Mouse (Mus musculus): ENCODE data around the gene Ifnab.

Ifnab gene

DNA sequence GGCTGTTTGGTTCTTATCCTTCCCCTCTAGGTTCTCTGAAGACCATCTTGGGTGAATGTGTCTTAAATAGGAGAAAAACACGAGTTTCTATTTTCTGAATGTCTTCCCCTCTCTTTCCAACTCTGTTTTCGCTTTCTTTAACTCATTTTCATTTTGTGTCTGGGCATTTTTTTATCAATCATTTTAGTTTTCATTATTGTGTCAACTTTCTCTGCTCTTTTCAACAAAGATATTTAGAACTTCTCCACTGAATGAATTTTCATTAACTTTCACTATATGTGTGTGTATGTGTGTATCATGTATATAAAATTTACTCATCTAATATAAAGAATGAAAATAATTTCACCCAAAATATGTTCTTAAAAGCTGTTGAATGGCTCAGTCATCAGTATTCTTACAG, at the start of gene Ifnab:
TSS of gene Ifnab (minus strand) at position 101 of the 400 bp plus-strand sequence.
- in situ Hi-C loops (cut with MboI, MseI): no loop called here

DNA sequence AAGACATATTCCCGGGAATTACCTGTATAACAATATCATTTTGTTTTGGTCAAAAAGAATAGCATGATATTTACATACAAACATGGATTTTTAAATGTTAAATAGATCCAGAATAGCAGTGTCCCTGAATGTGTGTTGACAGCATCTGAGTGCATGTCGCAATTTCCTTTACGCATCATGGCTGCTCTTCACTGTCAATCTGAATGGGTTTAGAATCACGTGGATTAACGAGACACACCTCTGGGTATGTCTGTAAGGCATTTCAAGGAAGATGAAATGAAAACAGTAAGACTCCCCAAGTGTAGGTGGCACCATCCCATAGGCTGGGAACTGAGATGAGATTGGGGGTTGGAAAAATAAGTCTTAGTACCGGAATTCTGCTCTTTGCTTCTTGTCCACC, 47.9 kb upstream of the Ifnab start:
- in situ Hi-C loops (cut with MboI, MseI): loop anchor here (5.0 kb wide), 1 partner anchor 42 kb away; no protein-coding TSS in a partner anchor

DNA sequence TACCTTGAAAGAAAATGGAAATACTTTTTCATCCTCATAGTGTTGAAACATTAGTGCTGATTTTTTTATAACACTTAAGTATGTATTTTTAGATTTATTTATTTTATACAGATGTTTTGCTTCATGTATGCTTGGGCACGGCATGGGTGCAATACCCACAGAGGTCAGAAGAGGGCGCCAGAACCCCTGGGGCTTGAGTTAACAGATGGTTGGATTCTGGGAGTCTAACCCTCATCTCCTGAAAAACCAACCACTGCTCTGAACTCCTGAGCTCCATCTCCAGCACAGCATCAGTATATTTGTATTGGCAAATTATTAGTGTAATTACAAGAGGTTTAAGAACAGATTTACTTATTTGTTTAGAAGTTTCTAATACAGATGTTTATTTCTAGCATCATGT, 47.3 kb upstream of the Ifnab start:
- in situ Hi-C loops (cut with MboI, MseI): loop anchor here (5.0 kb wide), 1 partner anchor 41 kb away; no protein-coding TSS in a partner anchor

DNA sequence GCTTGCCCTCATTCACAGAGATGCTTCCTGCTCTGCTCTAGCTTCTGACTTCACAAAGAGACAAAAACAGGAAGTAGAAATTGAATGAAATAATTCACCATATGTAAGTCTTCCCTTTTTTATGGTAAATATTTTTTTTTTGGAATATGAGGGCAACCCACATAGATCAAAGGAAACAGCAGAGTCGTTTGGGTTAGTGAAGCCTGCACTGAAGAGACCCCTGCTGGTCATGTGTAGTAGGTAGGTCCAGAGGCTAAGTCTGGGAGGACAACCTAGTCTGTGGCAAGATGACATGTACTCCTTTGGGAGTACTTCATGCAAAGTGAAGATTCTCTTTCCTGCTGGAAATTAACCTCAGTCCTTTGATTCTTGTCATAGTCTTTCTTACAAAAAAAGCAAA, 36.2 kb upstream of the Ifnab start:
- in situ Hi-C loops (cut with MboI, MseI): loop anchor here (10.0 kb wide), 1 partner anchor 1047 kb away; no protein-coding TSS in a partner anchor

DNA sequence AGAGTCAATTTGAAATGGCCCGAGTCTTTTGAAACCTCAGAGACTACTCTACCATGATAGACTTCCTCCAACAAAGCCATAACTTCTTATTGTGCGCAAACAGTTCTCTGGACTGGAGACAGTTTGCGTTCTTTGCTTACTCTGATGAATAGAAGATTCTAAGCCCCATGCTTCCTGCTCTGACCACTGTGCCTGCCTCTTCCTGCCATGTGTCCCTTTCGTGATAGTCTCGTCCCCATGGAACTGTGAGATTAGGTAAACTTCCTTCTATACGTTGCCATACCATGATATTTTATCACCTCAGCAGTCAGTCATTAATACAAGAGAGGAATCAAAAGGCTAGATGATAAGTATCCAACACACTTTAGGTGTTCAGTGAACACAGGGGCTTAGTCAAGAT, 35.6 kb upstream of the Ifnab start:
- in situ Hi-C loops (cut with MboI, MseI): loop anchor here (10.0 kb wide), 1 partner anchor 1048 kb away; no protein-coding TSS in a partner anchor

DNA sequence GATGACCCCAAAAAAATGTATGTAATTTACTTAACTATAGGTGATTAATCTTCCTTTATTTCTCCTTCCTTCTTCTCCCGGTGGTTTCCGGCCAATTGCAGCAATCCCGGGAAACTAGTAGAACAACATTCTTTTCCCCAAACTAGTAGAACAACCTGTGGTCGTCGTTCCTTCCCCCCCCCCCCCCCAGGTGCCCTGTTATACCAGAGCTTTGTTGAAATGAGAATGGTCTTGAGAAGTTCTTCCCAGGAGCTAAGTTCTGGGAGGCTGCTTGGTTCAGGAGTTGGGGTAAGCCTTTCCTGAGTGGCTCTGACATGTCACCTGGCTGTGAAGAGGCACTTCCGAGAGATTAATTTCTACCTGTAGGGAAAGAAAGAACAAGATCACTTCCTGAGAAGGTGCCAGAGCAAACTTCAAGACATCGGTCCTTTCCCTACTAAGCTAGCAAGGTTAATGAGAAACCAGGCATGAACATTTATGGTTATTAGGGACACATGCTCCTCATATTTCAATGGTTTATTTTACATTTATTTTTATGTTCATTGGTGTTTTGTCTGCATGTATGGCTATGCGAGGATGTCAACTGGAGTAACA, 32.4 kb upstream of the Ifnab start:
- in situ Hi-C loops (cut with MboI, MseI): loop anchor here (10.0 kb wide), 1 partner anchor 1051 kb away; no protein-coding TSS in a partner anchor

DNA sequence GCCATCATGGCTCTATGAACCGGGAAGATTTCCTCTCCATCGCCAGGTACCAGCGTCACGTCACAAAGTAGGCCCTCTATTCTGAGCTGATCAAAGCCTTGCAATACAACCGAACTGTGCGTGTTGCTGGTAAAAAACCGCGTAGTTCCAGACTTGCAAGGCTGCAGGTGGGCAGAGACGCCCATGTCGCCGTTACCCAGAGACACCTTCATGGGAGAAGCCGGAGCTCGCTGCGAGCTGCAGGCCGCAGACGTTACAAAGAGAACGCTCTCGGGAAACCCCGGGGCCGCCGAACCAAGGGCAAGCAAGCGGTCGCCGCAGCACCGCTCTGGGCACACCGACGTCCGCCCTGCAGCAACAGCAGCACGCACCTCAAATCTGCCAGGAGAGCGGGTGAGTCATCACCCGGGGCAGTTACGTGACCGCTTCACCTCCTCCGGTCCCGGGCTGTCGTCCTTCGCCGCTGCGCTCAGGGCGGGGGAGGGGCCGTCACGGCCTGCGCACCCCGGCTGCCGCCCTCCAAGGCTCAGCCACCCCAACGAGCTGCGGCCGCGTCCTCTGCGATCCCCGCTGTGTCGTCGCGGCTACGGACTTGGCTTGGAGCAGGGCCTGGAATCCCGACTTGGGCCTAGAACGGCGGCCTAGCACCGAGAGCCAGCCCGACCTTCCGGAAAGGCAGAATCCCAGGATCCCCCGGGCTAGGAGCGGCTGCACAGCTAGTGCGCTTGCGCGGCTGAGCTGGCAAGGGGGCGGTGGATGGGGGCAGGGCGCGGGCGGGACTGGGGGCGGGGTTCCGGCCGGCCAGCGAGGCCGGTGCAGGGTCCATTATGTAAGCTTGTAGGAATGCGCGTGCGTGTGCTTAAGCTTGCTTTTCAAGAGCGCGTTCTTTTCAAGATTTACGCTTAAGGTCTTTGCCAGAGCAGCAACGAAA, 30.9 kb upstream of the Ifnab start, which contains the start of the genes Gm26566 and Klhl9:
TSS of gene Gm26566 (plus strand) at position 15 of the 931 bp plus-strand sequence.
TSS of gene Klhl9 (minus strand) at position 675 of the 931 bp plus-strand sequence.
- in situ Hi-C loops (cut with MboI, MseI): loop anchor here (10.0 kb wide), 1 partner anchor 1053 kb away; no protein-coding TSS in a partner anchor

DNA sequence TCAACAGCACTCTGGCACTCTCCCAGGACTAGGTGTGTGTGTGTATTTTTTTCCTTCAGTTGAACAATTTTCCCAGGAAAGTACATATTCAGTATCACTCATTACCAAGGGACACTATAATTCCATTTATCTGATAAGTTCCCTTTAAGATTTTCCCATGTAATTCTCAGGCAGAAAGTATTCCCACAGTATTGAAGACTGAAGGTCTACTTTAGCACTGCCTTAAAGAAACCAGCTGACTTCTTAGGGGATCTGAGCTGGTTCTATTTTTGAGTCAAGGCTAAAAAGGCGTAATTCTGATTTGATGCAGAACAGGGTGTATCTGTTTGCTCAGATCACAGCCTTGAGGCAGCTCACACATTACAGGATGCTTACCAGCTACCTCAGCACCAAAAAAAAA, 27.6 kb upstream of the Ifnab start:
- in situ Hi-C loops (cut with MboI, MseI): no loop called here

DNA sequence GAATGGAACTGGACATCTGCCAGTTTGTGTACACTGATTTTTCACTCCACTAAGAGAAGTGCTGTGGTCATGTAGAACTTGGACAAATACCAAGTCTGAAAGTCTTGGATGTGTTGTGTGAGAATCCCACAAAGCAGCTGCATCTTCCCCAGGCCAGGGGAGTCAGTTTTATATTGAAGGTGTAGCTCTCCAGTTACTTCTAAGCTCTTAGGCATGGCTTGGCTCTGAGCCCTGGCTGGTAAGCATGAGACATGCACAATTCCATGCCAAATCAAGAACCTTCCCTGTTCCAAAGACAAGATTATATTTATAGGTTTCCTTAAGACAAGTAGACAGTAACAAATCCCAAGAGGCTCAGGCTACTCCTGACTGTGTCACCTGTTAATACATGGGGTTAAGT, 23.9 kb upstream of the Ifnab start:
- in situ Hi-C loops (cut with MboI, MseI): no loop called here

DNA sequence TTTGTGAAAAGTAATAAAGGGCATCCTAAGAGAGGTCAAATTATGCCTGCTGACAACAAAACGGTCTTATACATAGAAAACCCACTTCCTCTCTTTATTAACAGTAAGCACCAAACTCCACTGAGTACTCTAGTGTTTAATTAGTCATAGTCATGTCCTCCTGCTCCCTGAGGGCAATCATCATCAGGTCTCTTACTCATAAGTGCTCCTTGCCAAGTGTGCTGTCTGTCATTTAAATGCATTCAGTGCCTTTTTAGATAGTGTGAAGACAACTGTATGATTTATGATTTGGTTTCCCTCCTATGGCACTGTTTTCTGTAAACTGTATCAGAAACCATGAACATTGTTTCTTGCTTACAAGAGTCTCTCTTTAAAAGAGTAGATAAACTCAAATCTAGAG, 23.1 kb upstream of the Ifnab start:
- in situ Hi-C loops (cut with MboI, MseI): no loop called here

DNA sequence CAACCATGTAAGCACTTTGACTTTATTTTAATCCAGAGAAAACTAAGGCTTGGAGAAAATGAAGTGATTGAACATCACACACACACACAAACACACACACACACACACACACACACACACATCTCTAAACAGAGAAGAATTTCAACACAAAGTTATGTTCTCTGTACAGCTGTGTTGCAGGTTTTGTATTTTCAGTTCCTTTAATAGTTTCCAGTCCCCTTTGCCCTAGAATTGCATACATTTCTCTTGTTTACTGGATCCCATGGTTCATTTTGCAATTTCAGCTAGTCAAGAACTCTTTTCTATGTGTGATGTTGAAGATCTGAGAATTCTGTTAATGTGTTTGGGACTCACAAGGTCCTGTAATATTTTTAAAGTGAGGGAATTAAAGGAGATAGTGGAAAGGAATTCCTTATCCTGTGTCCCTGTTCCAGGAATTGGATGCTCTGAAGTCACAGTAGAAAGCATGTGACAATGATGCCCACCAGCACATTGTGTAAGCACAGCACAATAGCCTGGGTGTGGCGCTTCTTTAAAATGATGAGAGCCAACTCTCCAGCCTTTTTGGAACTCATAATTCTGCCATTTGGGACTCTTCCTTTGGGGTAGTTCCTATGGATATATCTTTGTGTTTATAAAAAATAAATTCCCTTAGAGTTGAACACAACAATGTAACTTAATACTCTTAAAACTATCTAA, 16.1 kb upstream of the Ifnab start:
- in situ Hi-C loops (cut with MboI, MseI): no loop called here

DNA sequence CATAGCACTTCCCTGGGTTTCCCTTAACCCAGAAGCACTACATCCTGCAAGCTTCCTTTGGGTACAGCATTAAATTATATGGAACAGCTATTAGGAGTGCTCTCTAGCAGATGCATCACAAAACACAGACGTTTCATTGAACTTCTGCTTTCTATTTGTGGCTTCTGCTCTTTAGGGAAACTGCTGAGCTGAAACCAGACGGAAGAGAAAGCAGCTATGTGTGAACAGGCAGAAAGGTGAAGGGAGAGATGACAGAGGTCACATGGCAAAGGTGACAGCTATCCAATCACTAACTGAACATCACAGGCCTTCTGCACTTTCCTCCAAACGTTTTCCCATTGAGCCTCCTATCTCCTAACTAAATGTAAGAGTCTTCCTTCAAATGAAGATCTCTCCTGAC, 14.8 kb upstream of the Ifnab start:
- in situ Hi-C loops (cut with MboI, MseI): no loop called here

DNA sequence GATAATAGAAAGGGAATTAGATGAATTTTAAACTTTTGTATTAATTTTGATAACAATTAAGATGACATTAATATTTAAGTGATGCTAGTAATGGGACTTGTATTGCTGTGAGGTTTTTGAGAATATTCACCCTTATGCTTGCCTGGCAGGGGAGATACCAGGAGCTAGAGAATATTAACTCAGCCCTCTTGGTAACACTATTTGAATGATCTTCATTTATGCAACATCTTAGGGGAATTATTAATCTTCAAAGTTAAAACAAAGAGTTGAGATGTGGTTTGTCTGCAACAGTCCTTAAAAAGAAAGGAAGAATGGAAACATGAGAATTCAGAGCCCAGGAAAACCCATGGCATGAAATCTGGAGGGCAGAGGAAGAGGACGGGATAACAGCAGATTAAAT, 8.1 kb upstream of the Ifnab start:
- in situ Hi-C loops (cut with MboI, MseI): loop anchor here (5.0 kb wide), 1 partner anchor 38 kb away; no protein-coding TSS in a partner anchor

DNA sequence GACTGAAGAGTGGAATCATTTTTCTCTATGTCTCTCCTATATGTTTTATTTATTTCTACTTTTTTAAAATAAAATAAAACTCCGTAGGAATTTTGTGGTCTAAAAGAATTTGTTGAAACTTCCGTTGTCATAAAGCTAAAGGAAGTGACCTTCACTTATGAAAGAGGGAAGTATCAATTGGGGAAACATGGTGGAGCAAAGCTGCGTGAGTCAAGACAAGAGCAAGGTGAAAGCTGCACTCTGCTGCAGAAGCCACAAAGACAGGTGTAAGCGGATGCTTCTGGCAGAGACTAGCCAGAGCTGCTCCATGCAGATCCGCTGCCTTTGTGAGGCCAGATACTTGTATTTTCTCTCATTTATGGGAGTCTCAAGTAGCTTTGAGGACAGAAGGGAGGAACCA, 7.6 kb upstream of the Ifnab start:
- in situ Hi-C loops (cut with MboI, MseI): loop anchor here (5.0 kb wide), 1 partner anchor 39 kb away; no protein-coding TSS in a partner anchor

DNA sequence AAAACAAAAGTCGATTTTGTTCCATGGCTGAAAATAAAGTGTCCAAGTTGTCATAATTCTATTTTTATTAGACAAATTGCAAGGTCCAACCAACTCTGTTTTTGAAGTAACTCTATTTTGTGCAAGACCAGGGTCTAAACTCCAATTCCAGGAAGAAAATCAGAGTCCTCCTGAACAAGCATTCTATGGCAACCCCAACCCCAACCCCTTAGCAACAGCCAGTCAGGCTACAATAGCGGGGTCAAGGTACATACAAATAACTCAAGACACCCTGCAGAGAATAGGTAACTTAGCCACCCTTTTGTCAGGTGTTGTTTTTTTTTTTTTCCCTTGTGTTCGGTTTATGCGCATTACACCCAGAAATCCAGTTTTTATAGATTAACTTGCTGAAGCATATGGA, 6.6 kb upstream of the Ifnab start:
- in situ Hi-C loops (cut with MboI, MseI): loop anchor here (5.0 kb wide), 1 partner anchor 40 kb away; no protein-coding TSS in a partner anchor

DNA sequence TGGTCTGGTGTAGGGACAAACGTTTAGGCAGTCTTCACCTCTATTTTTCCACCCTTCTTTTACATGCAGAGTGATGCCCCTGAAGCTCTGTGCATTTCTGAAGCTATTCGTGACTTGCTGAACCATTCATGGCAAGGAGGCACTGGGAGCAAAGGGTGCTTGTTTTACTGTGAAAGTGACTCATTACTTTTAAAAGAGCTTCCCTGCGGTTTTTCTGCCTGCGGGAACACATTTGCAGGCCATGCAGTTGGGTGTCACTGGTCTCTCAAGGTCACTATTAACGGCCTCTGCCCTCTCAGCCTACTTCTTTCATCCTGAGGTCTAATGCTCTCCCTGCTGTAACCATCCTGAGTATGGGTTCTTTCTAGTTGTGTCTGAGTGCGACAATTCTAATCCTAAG, 5.9 kb upstream of the Ifnab start:
- in situ Hi-C loops (cut with MboI, MseI): loop anchor here (5.0 kb wide), 1 partner anchor 40 kb away; no protein-coding TSS in a partner anchor

DNA sequence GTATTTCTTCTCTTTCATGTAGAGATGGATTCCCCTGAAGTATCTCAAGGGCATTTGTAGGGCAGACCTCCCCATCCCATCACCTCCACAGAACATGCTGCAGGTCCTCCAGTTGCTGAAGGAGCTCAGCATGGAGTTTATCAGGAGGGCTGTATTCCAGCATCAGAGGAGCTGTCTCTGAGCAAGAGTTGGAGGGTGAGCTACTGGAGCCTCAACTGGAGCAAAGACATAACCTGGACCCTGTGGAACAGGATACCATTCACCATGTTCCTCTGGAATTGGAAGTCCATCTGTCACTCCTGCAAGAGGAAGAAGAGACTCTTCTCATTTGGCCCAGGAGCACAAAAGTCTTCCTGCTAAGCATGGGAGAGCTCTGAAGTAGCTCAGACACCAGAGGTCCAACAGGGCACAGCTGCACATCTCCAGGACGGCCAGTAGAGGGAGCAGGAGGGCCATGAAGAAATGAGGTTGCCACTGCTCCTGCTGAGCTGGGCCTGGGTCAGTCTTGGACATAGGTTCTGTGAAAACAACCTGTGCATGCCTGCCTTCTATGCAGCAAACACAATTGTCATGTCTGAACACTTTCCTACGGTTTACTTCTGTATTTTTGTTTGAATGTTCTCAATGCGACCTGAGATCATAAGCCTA, 5.2 kb upstream of the Ifnab start:
- in situ Hi-C loops (cut with MboI, MseI): loop anchor here (5.0 kb wide), 1 partner anchor 41 kb away; no protein-coding TSS in a partner anchor

DNA sequence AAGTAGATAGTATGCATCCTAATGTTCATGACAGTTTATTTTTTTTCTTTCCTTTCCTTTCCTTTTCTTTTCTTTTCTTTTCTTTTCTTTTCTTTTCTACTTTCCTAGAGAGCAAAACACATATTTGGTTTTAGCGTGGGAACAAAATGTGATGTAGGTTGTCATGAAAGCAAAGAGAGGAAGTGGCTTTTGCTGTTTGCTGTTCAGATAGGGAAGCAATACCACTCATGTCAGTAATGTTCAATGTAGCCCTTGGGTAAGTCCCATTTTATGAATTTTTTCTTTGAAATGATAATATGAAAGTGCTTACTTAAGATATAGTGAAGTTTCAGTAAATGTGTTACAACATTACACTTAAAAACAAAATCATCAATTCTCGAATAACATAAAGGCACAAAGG, 2.2 kb upstream of the Ifnab start:
- in situ Hi-C loops (cut with MboI, MseI): no loop called here

DNA sequence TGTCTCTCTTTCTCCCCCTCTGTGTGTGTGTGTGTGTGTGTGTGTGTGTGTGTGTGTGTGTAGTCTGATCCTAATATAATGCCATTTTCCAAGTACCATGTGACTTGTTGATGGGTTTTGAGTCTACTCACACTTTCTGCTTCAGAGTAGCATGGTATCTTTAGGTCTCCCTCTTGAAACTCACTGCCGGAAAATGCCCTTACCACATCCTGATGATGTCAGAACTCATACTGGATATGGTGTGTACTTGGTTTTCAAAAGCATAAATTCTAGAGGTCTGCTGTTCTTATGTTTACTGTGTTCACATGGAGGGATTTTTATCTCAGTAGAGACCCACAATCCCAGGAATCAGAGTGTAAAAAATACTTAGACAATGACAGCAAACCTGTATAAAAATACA, 1.4 kb upstream of the Ifnab start:
- in situ Hi-C loops (cut with MboI, MseI): no loop called here

DNA sequence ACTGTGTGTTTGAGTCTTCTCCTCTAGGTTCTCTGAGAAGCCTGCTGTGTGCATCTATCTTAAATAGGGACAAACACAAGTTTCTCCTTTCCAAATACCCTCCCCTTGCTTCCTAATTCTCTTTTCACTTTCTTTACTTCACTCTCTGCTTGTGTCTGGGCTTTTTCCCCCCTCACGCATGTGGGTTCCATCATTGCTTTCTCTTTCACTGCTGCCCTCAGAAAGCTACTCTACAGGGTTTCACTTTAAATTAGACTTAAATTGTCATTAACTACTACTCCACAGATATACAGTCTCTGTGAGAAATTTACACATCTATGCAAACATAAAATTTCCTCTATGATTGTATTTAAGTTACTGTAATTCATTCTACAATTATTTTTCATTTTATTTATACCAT, 7.3 kb downstream of the Ifnab start, which contains the start of gene Ifna2:
TSS of gene Ifna2 (minus strand) at position 101 of the 400 bp plus-strand sequence.
- in situ Hi-C loops (cut with MboI, MseI): no loop called here

DNA sequence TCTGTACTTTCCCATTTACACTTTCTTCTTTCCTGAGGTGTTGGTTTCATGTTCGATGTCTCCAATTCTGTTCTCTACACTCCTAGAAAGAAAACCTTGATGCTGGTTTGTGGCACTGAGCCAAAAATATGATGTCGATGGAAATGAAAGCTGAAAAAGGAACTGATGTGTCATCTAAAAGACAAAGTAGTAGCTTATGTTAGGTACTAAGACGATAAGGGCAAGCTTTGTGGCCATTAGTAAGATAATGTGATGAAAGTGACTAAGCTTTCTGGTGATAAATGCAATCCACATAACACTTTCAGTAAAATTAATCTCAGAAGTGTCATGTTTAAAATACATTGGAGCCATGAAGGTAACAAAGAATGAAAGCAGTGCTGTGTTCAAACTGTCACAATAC, 9.8 kb downstream of the Ifnab start:
- in situ Hi-C loops (cut with MboI, MseI): no loop called here
